Mouse (Mus musculus) stomach, adult 2 months (tissue): ENCODE measurements around the gene Htr5a. TPM values are rescaled to one million over a fixed set of nuclear protein-coding genes. Genes with fewer than 3 reads are reported as not detected.

Source experiments
- polyA plus RNA-seq: library from polyadenylated mRNA; depleted of rRNA; stranded (reverse); fragments of >200 nt; gene quantifications from 2 replicates; pipeline ENCODE4 v1.2.3, GENCODE M21; 2012; rRNA removed

Gene Htr5a
- not detected in 2 replicates for polyA plus RNA-seq

DNA sequence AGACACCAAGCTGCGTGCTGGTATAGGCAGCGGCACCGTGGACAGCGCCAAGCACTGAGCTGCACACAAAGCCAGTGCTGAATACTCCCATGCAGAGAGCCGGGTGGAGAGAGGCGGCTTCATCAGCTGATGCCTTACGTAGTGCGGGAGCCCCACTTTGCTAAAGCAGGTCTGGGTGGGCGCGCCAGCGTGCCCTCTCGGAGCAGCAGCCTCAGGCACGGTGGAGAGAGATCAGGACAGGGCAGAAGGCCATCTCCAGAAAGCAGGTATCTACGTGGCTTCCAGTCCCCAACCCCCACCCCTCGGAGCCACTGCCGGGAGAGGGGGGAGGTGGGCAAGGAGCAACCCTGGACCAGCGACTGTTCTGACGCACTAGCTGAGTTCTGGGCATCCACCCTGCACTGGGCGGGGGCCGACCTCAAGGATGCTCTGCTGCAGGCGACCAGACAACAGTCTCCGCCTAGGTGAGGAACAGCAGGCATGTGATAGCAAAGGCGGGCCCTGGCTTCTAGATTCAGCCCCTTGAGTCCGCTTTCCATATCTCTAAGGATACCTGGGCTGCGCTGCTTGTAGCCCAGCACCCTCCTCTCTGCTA, at the start of gene Htr5a:
TSS of gene Htr5a (plus strand) at position 449 of the 595 bp plus-strand sequence.

Other genes with a start within 250 kb of the Htr5a start
- 10.7 TPM in 2 replicates for gene Paxip1, start 50.5 kb upstream of the Htr5a start, polyA plus RNA-seq
- gene Insig1, start 229.2 kb downstream of the Htr5a start, polyA plus RNA-seq = 41.0 and 63.9 TPM in 2 replicates